Mouse (Mus musculus) MEL (cell line): ENCODE measurements around the gene Ints14.

ENCODE experiments used
- CHD2 ChIP-seq: IDR thresholded peaks from 2 replicates; pipeline ENCODE4 v1.6.1; 2011; ENCODE audit warnings: low read length, improper control_type of control experiment
- CTCF ChIP-seq, 3 experiments: IDR thresholded peaks in 2 of 3; conservative IDR thresholded peaks in 1 of 3; 2 replicates each; pipeline ENCODE4 v1.5.1; 2011 to 2012; ENCODE audit warnings: low read length in 3 of 3, low read depth in 2 of 3, mild to moderate bottlenecking in 2 of 3, improper control_type of control experiment in 1 of 3, inconsistent platforms in 1 of 3, mixed read lengths in 1 of 3, moderate library complexity in 1 of 3; ENCODE audit not compliant: control insufficient read depth in 1 of 3, insufficient read depth in 1 of 3, poor library complexity in 1 of 3, severe bottlenecking in 1 of 3
- ELF1 ChIP-seq: IDR thresholded peaks from 2 replicates; pipeline ENCODE4 v1.6.1; 2014; ENCODE audit warnings: low read depth, mild to moderate bottlenecking, inconsistent platforms, low read length, improper control_type of control experiment, moderate library complexity
- EP300 ChIP-seq, 2 experiments: IDR thresholded peaks; 2 replicates each; pipeline ENCODE4 v1.6.1; 2011; ENCODE audit warnings: improper control_type of control experiment in 2 of 2, low read length in 2 of 2, low read depth in 1 of 2, mild to moderate bottlenecking in 1 of 2
- GABPA ChIP-seq: IDR thresholded peaks from 2 replicates; pipeline ENCODE4 v1.6.1; 2012; ENCODE audit warnings: low read depth, mild to moderate bottlenecking, inconsistent platforms, low read length, improper control_type of control experiment, moderate library complexity
- HCFC1 ChIP-seq: IDR thresholded peaks from 2 replicates; pipeline ENCODE4 v1.6.1; 2012; ENCODE audit warnings: low read depth, mild to moderate bottlenecking, inconsistent platforms, low read length, improper control_type of control experiment, moderate library complexity
- MAFK ChIP-seq: IDR thresholded peaks from 2 replicates; pipeline ENCODE4 v1.6.1; 2011; ENCODE audit warnings: low read depth, mild to moderate bottlenecking, low read length, improper control_type of control experiment, borderline replicate concordance
- MAZ ChIP-seq: IDR thresholded peaks from 2 replicates; pipeline ENCODE4 v1.6.1; 2012; ENCODE audit warnings: low read depth, mild to moderate bottlenecking, inconsistent platforms, low read length, improper control_type of control experiment
- MEF2A ChIP-seq: IDR thresholded peaks from 2 replicates; pipeline ENCODE4 v1.6.1; 2014; ENCODE audit warnings: low read depth, mild to moderate bottlenecking, inconsistent platforms, low read length, improper control_type of control experiment; ENCODE audit not compliant: poor library complexity, insufficient replicate concordance, severe bottlenecking; ENCODE audit errors: extremely low read depth
- MYC ChIP-seq: IDR thresholded peaks from 2 replicates; pipeline ENCODE4 v1.6.1; 2011; ENCODE audit warnings: low read depth, mild to moderate bottlenecking, low read length, improper control_type of control experiment, moderate library complexity
- POLR2A ChIP-seq, 2 experiments: IDR thresholded peaks; 2 replicates each; pipeline ENCODE4 v1.6.1; 2011 to 2012; ENCODE audit warnings: low read length in 2 of 2, mild to moderate bottlenecking in 2 of 2, control low read depth in 1 of 2, improper control_type of control experiment in 1 of 2, low read depth in 1 of 2, moderate library complexity in 1 of 2; ENCODE audit not compliant: control insufficient read depth in 1 of 2, insufficient read depth in 1 of 2, poor library complexity in 1 of 2
- TBP ChIP-seq: IDR thresholded peaks from 2 replicates; pipeline ENCODE4 v1.8.0; 2011; ENCODE audit warnings: low read depth, low read length, improper control_type of control experiment
- USF1 ChIP-seq: IDR thresholded peaks from 2 replicates; pipeline ENCODE4 v1.6.1; 2014; ENCODE audit warnings: low read depth, mild to moderate bottlenecking, inconsistent platforms, low read length, improper control_type of control experiment, moderate library complexity

DNA sequence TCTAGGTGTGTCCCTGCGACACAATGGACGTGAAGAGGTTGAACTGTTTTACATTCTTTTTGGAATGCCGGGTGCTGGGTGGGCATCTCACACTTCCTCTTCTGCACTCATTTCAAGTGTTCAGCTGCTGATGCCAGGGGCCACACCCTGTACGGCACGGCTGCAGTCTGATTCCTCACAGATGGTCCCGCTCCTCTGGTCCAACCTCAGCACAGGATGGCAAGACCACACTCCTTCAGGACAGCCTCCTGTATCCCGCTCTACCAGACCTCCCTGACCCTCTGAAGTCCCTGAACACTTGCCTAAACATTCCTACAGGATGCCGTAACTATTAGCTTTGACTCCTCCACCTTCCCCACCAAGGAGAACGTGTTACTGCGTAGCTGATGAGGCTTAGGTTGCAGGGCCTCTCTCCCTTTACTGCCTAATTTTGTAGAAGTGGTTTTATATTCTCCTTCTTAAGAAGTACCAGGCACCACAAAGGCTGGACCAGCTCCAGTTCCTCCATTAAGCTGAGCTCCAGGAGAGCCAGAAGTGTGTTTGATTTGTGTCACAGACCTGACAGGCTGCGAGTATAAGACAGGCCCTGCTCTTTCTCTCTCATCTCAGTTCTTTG is 19.9 kb upstream of the Ints14 start:
- TF ChIP-seq MYC (no peak), CTCF (IDR thresholded peaks at IDR 0.05 in 2 of 3, conservative IDR thresholded peaks at IDR 0.05 in 1 of 3; ENCODE audit: control insufficient read depth in 1 of 3, insufficient read depth in 1 of 3, low read depth in 2 of 3, low read length in 3 of 3, poor library complexity in 1 of 3, severe bottlenecking in 1 of 3) (no peak), MEF2A (no peak), EP300 (IDR thresholded peaks at IDR 0.05; ENCODE audit: low read depth in 1 of 2, low read length in 2 of 2) (no peak), MAFK (no peak), HCFC1 (no peak), TBP (no peak), MAZ (no peak), POLR2A (IDR thresholded peaks at IDR 0.05; ENCODE audit: control insufficient read depth in 1 of 2, insufficient read depth in 1 of 2, low read depth in 1 of 2, low read length in 2 of 2, poor library complexity in 1 of 2) (no peak), USF1 (no peak), GABPA (no peak), CHD2 (no peak), ELF1 (no peak)
